Mouse (Mus musculus): ENCODE measurements around the gene Rnase9.
"Not testable (repeated sequence)": the region's sequence is repeated elsewhere in the genome, so short reads cannot be mapped to it uniquely, and the experiment has no call there.

Gene Rnase9

DNA sequence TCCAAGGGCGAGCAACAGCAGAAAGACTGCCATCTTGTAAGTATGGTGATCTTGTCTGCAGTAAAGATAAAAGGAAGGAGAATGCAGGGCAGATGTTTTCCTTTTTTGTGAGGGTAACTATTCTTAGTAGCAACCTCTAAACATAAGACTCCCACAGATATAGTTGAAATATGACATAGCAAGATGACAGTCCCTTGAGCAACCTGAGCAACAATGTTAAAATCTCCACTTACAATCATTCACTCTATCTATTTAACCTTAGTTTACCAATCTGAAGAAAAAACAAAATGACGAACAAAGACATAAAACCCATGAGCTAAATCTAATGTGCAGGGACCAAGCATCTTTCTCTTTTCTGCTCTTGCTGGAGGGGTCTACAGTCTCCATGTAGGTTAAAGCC is 8.4 kb upstream of the Rnase9 start, which contains the start of gene Rnase11:
TSS of gene Rnase11 (minus strand) at position 101 of the 400 bp plus-strand sequence.
- DNase-seq (ENCODE audit: low spot score in 2 of 2): no peak

GRCm38 (mm10) chr14:51047846-51048245 is 6.2 kb upstream of the Rnase9 start:
- DNase-seq (ENCODE audit: low spot score in 2 of 2): no peak

DNA sequence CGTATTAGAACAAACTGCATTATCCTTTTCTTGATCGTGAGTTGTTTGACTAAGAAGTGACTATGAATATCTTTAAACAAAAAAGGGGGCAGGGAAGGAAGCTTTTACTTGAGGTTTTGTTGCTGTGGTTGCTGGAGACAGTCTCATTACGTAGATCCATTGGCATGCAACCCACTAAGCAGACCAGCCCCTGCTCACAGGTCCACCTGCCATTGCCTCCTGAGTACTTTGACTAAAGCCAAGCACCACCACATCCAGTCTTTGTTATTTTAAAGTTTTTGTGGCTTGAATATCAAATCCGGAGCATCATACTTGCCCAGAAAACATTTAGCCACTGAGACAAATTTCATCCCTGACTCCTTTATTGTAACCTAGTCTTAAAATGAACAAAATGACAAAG is 5.5 kb downstream of the Rnase9 start:
- no peak for DNase-seq (ENCODE audit: low spot score in 2 of 2)

DNA sequence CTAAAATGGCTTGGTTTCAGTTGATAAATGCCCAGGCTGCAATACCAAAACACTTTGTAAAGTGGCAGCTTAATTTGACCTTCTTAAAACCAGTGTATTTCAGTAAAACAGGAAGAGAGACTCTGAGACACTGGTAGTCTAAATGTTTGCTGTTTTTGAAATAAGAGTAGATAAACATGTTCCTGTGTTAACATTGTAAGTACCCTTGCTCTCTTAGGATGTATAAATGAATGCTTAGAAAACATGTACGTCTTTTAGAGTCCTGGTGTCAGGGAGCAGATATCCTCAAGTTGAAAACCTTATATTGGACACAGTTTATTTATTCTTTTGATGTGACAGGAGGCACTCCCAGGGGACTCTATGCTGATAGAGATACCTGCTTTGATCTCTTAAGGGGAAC is 6.5 kb downstream of the Rnase9 start:
- DNase-seq (ENCODE audit: low spot score in 2 of 2): no peak

GRCm38 (mm10) chr14:51027387-51028155 is 14.1 kb downstream of the Rnase9 start:
- DNase-seq (ENCODE audit: low spot score in 2 of 2): no peak

- peak; percentile 23 to 86 for DNase-seq (ENCODE audit: low spot score in 2 of 2)
These were observed 15.1 kb downstream of the Rnase9 start for GRCm38 (mm10) chr14:51026391-51027133.

- DNase-seq (ENCODE audit: low spot score in 2 of 2): no peak
These were observed 16.8 kb downstream of the Rnase9 start for GRCm38 (mm10) chr14:51024820-51025219.

DNA sequence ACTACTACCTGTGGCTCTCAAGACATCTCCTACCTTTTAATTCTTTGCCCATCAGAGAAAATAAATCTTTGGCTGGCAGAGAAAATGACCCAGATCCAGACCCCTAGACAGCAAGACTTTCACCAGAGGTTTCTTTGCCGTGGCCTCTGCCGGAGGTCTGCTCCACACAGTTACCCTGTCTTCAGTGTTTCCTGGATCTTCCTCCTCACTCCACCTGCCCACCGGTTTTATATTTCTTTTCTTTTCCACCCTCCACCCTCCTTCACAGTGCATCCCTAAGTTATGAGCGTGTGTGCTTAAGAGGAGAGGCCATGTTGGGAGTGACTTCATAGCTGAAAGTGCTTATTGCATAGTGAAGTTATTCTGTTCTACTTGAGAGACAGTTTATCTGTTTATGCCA is 18.2 kb downstream of the Rnase9 start:
- DNase-seq (ENCODE audit: low spot score in 2 of 2): no peak

DNA sequence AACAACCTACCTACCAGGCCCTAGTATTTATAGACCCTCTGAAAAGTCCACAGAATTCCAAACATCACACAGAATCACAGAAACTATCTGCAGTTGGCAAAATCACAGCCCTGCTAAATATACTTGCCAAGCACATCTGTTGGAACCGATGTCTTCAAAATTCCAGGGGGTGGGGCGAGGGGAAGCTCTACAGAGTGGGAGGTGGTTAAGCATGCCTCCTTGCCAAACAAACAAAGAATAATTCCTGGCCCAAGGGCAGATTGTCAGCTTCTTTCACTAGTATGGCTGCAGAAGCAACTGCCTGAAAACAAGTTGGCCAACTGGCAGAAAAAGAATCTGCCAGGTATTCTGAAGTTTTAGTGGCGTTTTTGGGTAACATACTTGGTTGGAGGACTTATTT is 24.4 kb downstream of the Rnase9 start:
- no peak for DNase-seq (ENCODE audit: low spot score in 2 of 2)

GRCm38 (mm10) chr14:51015780-51016179 is 25.9 kb downstream of the Rnase9 start:
- DNase-seq (ENCODE audit: low spot score in 2 of 2): no peak

- not testable (repeated sequence) for DNase-seq (ENCODE audit: low spot score in 2 of 2)
These were observed 26.9 kb downstream of the Rnase9 start for GRCm38 (mm10) chr14:51014724-51015123.

GRCm38 (mm10) chr14:51009572-51009971 is 32.1 kb downstream of the Rnase9 start:
- no peak for DNase-seq (ENCODE audit: low spot score in 2 of 2)

GRCm38 (mm10) chr14:51008781-51009180 is 32.9 kb downstream of the Rnase9 start:
- no peak for DNase-seq (ENCODE audit: low spot score in 2 of 2)

DNA sequence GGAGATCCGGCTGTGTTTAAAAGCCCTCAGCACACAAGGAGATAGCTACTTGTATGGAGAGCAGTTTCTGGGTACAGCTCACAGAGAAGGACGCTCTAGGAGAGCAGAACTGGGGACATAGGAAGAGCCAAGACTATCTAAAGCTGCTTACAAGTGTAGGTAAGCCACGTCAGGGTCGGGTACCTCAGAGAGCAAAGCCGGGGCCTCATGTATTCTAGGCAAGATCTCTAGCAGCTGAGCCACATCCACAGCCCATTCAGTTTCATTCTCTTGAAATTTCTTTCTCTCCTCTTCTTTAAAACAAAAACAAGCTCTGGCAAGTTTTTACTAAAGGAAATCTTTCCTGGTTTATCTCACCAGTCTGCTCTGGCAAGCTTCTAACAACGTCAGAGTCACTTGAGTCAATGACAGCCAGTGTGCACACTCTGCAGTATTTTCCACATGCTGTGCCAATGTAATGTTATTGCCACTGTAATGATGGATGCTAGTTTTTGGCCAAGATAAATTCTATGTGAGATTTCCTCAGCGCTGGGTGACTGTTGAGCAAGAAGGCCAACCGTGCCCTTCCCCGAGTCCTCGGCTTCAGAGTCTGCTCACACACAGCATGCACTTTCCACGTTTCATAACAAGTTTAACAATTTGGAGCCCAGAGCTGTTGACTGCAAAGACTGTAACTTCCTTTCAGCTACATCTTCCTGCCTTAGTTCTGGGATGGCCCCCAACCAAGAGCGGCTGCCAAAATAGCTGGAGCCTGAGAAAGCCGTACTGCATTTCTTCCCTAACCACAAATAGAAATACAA is 33.6 kb downstream of the Rnase9 start:
- DNase-seq (ENCODE audit: low spot score in 2 of 2): peak; percentile 15 to 34

DNA sequence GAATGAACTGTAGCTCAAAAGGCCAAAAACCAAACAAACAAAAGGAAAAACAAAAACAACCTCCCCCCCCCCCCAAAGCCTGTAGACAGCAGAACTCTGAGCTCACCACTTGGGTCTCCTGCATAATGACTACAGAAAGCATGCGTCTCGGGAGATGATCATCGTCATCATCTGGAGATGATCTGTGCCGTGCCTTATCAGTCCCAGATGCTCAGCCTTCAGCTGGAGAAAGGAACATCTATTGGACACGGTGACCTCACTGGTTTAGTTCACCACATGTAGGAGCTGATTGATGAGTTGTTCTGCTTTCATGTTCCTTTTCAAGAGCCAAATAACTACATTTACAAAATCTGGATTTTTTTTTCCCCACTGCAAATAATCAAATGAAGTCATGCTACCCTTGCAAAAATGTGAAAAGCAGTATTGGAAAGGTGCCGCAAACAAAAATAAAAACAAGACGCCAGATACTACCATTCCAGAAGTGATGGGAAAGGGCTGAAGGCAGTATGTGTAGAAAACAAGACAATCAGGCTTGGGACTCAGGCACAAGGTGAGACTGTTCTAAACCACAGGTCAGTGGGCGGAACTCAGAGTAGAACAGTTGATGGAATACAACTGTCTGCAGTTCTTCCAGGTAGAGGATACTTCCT is 34.4 kb downstream of the Rnase9 start, which contains the start of gene Rnase10:
TSS of gene Rnase10 (plus strand) at position 600 of the 650 bp plus-strand sequence.
- no peak for DNase-seq (ENCODE audit: low spot score in 2 of 2)

GRCm38 (mm10) chr14:50997999-50998666 is 43.5 kb downstream of the Rnase9 start:
- no peak for DNase-seq (ENCODE audit: low spot score in 2 of 2)

GRCm38 (mm10) chr14:50997088-50997487 is 44.6 kb downstream of the Rnase9 start:
- no peak for DNase-seq (ENCODE audit: low spot score in 2 of 2)

GRCm38 (mm10) chr14:50991037-50991436 is 50.6 kb downstream of the Rnase9 start:
- DNase-seq (ENCODE audit: low spot score in 2 of 2): no peak
